Mouse (Mus musculus): ENCODE results near the gene Sept12. TPM values are rescaled to one million over a fixed set of nuclear protein-coding genes. Genes with fewer than 3 reads are reported as not detected.

The Sept12 gene
- polyA plus RNA-seq, 1 experiment, result not detected

DNA sequence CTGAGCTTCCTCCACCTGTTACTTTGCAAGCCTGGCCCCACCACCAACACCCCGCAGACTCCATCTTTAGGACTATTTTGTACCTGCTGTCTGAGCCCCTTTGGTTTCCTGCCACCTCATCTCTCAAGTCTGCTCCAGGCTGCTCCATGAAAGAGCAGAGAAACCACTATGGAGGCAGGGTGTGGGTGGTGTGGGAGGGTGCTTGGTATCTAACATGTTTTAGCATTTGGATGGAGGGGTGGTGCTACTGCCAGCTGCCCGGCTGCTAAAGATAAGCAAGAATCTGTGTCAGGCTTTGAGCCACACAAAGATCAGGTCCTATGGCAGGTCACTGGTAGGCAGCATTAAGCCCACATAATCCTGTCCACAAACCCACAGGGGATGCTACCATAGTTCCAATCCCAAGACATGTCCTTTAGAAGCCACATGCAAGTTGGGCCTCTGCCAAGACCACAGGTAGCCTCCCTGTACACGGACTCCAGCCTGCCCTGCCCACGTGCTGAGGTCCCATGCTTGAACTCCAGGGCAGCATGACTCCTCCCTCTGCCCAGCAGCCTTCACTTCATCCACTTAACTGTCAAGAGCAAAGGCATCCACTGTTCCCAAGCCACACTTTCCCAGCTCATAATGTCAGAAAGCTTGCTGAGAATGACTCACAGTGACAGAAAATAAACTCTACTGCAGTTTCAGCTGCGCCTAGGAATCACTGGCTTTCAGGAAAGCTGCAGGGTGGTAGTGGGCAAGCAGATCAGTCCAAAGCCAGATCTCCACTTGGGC, 19.2 kb downstream of the Sept12 start:
- DNase-seq (ENCODE audit: extremely low spot score in 1 of 2, low spot score in 1 of 2), result peak in 1 of 2 experiments; percentile 72

DNA sequence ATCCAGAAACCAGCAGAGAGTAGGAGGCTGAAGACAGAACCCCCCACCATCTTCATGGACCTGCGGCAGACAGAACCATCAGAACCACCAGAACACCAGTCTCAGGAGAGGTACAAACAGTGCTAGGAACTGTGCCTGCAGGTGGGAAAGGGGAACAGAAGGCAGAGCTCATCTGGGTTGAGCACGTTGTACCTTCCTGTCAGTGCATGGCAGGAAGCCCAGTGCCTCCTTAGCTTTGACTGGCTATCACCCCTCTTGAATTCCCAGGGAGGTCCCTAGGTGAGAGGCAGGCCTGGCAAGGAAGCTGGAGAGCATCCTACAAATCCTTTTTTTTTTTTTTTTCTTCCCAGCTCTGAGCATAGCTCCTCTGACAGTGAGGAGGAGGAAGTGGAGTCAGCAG, 21.5 kb downstream of the Sept12 start:
- peak in 1 of 2 experiments; percentile 41 for DNase-seq (ENCODE audit: extremely low spot score in 1 of 2, low spot score in 1 of 2)

DNA sequence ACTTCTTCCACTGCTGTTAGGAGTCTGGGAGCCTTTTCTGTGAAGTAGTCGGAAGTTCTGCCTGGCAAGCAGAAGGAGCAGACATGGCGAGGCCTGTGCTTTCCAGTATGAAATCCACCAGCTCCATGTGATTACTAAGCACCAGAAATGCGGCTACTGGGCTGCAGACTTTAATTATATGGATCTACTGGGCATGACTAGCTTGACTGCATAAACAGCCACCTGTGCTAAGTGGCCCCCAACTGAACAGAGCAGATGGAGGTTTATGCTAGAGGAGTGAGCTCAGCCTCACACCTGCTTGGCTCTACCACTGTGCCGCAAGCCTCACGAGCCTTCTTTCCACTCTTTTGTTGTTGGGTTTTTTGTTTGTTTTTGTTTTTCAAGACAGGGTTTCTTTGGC, 23.1 kb downstream of the Sept12 start:
- DNase-seq (ENCODE audit: extremely low spot score in 1 of 2, low spot score in 1 of 2), result no peak

DNA sequence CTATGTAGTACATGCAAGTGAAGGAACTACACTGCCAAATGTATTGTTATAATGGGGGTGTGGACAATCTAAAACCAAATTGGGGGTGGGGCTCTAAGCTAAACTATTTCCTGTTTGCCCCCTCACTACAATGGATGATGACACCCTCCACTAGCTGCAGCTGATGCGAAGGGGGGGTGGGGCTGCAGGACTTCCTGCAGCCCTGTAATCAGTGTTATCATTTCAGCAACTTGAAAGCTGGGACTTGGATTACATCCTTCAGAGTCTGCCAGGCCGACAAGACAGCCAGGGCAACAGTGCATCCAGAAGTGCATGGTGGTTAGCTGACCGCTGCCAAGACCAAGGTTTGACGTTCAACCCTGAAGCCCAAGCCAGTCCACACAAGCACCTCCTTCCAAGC, 26.0 kb downstream of the Sept12 start:
- DNase-seq (ENCODE audit: extremely low spot score in 1 of 2, low spot score in 1 of 2), result no peak

DNA sequence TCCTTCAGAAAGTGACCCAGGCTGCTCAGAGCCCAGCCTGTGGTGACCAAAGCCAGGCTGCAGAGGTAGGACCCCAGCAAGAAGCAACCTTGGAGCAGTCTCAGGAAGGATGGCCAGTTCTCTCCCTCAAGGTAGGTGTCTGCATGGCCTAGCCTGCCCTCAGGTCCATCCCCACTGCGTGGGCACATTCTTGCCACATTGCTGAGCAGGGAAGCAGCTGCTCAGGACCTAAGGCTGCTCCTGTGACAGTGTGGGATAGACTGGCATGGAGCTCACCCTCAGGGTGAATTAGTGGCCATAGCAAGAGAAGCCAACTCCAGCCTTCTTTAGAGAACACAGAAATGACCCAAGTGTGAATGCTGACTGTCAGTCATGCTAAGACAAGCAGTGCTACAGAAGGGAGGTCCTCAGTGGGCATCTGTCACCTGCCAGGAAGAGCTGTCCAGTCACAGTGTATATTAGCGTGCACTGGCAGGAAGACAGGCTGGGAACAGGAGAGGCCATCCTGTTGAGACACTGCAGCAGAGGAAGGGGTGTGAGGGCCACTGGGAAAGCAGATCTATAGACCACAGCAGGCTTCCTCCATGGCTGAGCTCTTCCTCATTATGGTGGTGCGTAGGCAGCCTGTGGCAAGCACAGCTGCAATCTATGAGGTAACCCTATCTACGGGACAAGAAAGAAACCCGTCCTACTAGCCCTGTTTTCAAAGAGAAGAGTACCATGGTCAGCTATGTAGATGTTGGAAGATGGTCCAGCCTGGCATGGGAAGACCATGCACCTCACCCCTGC, 28.4 kb downstream of the Sept12 start:
- DNase-seq (ENCODE audit: extremely low spot score in 1 of 2, low spot score in 1 of 2), result no peak

DNA sequence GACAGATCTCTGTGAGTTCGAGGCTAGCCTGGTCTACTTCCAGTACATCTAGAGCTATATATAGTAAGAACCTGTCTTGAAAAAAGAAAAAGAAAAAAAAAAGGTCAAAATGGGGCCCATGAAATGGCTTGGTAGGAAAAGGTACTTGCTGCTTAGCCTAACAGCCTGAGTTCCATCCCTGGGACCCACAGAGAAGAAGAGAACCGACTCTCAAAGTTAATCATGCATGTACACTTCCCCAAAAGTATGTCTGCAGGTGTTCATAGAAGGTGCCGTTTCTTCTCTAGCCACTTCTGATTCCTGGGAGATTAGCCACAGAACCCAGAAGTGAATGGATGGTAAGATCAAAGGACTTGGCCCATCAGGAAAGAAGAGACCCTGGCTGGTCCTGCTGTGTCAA, 29.2 kb downstream of the Sept12 start:
- no peak for DNase-seq (ENCODE audit: extremely low spot score in 1 of 2, low spot score in 1 of 2)

DNA sequence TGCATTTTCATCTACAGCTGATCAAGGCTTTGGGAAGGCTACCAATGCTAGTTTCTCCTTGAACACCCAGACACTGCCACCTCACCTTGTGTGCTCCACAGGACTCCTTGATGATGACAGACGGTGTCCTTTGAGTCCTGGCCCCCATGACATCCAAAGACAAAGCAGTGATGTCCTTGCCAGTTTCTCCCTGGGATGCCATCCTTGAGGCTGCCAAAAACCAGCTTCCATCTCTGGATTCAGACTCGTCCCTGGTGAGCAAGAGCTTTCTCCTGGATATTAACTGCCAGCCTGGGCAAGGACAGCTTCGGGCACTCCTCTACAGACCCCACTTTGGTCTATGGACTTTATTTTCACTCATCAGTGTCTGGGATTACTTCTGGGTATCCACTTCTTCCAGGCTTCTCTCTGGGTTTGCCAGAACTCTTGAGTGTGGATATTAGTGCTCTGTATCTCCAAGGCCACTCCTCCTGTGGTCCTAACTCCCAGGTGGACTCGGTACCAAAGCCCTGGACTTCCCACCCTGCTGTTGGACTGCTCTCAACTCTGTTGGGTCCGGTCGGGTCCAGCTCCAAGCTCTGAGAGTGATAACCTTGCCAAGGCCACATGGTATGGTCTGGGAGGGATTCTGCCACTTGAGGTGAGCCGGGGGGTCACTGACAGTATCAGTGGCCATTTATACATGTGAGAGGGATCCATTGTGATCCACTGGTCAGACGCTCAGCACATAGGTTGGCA, 32.1 kb downstream of the Sept12 start:
- DNase-seq (ENCODE audit: extremely low spot score in 1 of 2, low spot score in 1 of 2), result no peak

DNA sequence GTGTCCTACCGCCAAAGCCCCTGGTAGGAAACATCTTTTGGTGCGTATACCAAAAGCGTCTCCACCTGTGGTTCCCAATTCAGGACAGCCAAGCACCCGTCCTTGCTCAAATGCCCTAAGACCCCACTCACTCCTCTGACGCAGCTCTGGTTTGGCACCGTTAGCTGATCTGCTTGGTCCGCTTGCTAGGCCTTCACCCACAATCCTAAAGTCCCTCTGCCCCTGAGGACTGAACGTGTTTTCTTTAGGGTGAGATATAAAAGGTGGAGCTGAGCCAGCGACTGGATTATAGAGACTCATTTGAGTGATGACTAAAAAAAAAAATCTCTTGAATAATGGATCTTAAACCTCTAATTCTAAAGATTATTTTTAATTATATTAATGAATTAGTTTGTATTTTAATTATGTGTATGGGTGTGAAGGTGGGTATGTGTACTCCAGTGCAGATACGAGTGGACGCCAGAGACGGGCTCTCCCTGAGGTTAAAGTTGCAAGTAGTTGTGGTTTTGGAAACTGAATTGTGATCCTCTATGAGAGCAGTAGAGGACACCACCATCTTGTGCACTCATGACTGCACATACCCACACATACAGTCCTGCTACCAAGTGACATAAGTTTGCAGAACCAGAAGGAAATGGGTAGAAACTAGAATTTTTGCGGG, 32.8 kb downstream of the Sept12 start:
- no peak for DNase-seq (ENCODE audit: extremely low spot score in 1 of 2, low spot score in 1 of 2)

DNA sequence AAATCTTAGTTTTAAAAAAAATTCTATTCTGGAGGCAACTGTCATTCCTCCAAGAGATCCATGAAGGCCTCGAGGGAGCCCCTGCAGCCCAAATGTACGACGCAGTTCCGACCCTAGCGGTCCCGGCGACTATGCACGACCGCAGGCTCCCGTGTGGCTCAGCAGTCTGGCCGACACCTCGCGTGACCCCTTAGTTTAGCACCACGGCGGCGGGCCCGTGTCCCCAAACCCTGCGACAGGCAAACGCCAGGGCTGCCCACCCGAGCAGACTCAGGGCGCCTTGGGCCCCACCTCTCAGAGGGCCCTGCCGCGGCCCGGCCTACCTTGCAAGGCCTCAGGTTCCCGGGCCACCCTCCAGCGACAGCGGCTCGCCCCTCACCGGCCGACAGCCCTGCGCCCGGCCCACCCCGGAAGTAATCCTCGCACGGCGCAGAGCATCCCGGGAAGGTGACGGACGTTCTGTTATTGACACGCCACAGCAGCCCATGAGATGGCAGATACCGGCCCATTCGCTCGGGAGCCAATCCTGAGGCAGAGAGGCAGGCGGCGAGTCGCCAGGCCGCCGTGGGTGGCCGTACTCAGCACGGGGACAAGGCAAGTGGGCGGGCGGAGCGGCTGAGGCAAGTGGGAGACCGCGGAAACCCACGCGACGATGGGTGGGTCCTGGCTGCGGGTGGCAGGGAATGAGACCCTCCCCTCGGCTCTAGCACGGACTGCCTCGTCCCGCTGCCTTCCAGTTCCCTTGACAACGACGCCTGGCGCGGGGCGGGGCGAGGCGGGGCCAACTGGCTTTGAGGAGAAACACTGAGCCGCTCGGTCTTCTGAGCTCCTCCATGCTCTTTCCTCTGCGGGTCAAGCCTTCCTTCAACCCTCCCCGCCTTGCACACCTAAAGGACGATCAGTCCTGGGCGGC, 33.6 kb downstream of the Sept12 start, which contains the start of gene Anks3:
Anks3 (minus strand) TSS at position 409 of the 913 bp plus-strand sequence.
- DNase-seq (ENCODE audit: extremely low spot score in 1 of 2, low spot score in 1 of 2), result peak; percentile 99

DNA sequence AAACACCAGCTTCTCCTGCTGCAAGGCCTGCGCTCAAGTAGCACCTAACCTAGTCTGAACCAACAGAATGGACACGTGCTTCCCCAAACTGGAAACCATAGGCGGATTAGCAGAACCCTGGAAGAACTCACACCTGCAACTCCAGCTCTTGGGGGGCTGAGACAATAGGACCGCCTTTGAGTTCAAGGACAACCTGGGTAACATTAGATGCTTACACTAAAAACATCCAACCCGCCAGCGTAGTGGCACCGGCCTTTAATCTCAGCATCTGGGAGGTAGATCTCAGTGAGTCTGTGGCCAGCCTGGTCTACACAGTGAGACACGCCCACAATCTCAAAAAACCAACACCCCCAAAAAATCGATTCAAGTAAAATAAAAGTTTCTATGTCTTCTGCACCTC, 34.3 kb downstream of the Sept12 start:
- no peak for DNase-seq (ENCODE audit: extremely low spot score in 1 of 2, low spot score in 1 of 2)

DNA sequence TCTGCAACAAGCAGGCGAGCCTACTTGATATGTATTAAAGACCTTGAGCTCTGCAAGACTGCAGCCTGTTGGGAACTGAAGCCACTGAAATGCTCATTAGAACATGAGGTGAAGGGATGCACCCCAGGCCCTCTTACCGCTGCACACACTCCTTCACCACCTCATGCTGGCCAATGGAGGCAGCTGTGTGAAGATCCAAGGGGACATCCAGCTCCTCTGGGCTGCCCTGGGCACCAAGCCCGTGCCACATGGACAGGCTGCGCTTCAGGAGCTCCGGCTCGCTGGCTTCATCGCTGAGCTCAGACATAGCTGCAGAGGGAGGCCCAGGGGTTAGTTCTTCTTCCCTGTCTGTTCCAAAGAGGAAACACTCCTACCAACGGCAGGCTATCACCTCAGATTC, 37.4 kb downstream of the Sept12 start:
- DNase-seq (ENCODE audit: extremely low spot score in 1 of 2, low spot score in 1 of 2), result no peak

DNA sequence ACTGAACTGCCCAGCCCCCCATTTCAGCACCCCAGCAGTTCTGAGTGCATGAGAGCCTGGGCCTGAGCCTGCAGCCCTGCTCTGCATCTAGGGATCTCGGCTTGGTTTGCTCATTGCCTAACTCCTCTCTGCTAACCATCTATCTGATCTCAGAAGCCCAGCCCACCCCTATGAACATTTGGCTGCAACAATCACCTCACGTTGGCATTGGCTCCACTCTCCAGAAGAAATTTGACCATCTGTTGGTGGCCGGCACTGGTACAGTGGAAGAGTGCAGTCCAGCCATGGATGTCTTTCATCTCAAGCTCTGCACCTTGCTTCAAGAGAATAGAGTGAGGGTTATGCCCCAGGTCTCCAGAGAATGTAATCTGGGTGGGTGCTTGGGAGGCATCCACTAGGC, 40.2 kb downstream of the Sept12 start:
- no peak for DNase-seq (ENCODE audit: extremely low spot score in 1 of 2, low spot score in 1 of 2)

DNA sequence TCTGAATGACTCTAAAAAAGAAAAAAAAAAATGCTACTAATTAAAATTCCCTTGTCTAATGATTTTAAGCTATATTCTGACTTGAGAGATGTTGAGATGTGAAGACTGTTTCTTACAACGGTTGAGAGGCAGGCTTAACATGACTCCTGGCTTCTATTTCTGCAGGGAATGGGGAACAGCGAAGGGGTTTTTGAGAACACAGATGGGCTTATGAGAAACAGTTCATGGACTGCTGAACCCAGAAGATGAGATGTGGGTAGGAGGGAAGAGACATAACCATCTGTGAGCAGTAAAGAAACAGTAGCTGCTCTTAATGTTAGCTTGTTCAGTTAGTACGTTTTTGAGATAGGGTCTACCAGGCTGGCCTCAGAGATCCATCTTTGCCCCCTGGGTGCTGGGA, 41.0 kb downstream of the Sept12 start:
- DNase-seq (ENCODE audit: extremely low spot score in 1 of 2, low spot score in 1 of 2), result no peak

DNA sequence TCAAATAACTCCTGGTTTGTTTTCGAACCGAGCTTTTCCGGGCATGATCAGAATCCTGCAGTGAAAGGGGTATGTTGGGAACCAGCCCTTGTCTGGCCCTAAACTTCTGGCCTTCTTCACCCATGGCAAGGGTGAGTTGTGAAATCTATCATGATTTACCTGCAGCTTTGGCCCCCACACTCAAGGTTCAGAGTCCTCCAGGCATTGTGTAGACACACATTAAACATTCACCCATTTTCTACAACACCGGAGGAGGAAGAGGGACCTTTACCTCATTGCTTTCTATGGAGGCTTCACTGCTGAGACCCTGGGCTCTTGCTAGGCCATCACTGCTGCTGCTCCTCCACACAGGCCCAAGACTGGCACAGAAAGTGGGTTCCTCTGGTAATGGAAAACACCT, 50.3 kb downstream of the Sept12 start:
- DNase-seq (ENCODE audit: extremely low spot score in 1 of 2, low spot score in 1 of 2), result no peak

DNA sequence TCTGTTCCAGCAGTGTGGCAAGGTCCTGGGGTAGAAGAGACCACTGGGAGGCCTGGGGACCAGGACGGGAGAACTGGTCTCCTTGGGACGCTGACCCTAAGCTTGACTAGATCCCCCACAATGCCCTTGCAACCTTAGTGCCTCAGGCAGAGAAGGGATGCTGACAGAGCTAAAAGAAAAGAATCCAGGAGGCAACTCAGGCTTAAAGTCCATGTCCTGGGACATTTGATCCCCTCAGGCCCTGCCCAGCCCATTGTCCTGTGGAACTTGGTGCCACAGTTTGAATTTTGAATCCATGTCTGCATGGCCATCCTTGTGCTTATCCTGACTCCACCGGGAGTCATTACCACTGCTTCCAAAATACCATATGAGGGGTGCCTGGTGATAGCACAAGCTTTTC, 51.5 kb downstream of the Sept12 start:
- no peak for DNase-seq (ENCODE audit: extremely low spot score in 1 of 2, low spot score in 1 of 2)

DNA sequence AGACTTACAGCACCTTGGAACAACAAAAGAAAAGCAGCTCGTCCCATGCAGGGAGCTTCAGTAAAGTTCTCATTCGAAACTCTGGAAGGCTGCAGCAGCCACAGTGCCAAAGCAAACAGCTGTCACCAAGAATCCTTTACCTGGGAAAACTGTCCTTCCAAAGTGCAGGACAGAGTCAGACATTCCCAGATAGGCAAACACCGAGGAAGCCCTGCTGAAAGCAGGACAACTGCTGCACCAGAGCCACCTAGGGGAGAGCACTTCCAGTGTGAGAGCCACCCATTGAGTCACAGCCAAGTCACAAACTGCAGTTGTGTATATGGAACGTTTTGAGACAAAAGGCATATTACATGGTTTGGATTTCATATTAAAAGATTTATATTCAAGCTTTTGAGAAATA, 52.2 kb downstream of the Sept12 start:
- no peak for DNase-seq (ENCODE audit: extremely low spot score in 1 of 2, low spot score in 1 of 2)

DNA sequence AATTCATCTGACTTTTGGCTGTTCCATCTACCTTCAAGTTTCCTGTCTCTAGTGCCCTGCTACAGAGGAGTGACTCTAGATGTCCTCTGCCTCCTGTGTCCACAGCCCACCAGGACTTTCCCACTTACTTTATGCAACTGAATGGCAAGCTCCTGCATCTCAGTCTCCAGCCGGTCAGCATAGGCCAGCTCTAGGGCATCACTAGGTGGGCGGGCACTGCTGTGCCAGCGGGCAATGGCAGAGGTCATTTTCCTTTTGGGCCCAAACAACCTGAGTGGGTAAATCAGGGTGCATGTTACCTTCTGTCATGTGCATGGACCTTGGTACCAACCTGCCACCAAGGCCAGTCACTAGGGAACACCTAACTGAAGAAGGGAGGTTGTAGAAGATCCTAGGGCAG, 54.2 kb downstream of the Sept12 start:
- no peak for DNase-seq (ENCODE audit: extremely low spot score in 1 of 2, low spot score in 1 of 2)

DNA sequence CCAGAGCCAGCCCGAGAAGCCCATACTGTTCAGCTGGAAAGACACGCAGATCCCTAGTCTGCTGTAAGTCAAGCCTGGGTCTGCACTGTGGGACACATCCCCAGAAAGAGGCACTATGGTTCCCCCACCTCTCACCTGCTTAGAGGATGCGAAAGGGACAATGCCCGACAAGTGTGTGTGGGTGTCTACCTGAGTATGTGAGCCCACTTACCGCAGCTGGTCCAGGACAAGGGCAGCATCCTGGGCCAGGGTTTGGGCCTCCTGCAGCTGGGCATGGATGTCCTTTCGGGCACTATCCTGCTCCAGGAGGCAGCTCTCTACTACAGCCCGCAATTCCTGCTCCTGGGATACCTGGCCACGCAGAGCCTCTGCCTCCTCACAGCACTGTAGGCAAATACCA, 54.8 kb downstream of the Sept12 start:
- no peak for DNase-seq (ENCODE audit: extremely low spot score in 1 of 2, low spot score in 1 of 2)

DNA sequence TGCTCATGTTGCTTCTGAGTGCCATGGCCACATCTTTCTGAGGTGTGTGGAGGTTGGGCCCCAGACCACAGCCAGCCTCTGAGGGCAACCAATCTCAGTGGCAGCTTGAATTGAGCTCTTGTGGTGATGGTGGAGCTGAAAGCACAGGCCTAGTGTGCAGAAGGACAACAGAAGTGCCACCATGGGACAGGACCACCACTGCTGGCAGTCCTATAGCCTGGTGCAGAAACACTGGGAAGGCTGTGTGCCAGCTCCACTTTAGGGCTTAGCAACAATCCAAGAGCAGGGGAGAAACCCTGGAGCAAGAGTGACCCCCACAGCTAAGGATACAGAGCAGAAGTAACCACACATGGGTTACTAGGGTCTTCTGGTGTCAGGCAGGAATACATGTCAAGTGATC, 56.6 kb downstream of the Sept12 start:
- DNase-seq (ENCODE audit: extremely low spot score in 1 of 2, low spot score in 1 of 2), result no peak
